In the genomic region with DNA sequence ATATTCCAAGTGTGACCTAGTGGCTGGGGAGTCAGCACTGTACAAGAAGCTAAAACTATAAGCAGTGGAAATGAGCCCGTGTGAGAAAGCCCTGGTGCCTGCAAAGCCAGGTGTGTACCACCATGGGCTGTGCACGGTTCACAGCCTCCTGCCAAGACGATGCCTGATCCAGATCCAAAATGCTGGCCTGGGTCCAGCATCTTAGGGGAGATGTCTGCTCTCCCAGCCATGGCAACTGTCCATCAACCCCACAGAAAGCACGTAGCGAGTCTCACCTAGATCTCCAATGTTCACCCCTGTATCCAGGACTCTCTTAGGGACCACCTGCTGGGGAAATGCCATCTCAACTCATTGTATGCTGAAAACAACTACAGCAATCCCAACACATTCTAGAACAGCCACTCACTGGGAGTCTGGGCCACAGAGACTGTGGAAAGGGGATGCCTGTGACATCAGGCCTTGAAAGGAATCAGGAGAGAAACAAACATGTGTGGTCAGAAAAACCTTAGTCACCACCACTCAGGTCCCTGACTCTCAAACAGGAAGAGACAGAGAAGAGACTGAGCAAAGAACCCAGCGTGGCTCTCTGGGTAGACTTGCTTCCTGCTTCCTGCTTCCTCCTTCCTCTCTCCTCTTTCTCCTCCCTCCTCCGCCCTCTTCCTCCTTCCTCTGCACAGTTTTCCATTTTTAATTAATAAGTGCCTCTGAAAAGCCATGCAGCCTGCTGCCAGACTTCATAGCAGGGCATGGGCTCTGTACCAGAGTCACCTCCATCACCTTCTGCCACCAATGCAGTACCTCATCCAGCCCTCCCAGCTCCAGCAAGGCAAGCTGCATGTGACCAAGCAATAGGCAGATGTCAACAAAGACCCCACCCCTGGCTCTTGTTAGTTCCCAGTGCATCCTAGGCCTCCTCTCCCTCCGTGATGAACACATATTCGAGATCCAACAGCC, we compare ENCODE assay signal across 21 mouse cellular contexts.
A peak's percentile ranks its signal among the peaks of the same experiment; 100 is the strongest.
DNase-seq lines count a peak whose midpoint lies in the region; ATAC-seq and TF ChIP-seq lines count a peak whose summit lies in the region.
"Had no signal": no experiment of that assay in that cellular context is flagged by ENCODE, and none has a peak within 500 bp of the region (broad histone marks: within the 10 kb centered on the region; RNA-seq: fewer than 3 reads in every experiment).

No protein-coding gene starts in this region.

- H3K4me1 ChIP-seq in midbrain, embryonic 10.5 days = peaks cover 60% of the 10 kb centered on the region
- peaks cover 11% of the 10 kb centered on the region for H3K4me1 ChIP-seq in midbrain, postnatal 0 days (ENCODE audit: insufficient read depth, low read length)
- no peaks in the 10 kb centered on the region for H3K4me1 ChIP-seq in liver, postnatal 0 days (ENCODE audit: insufficient read depth)
- H3K4me1 ChIP-seq in lung, adult 2 months (ENCODE audit: control insufficient read depth, insufficient read depth, low read length) = no peaks in the 10 kb centered on the region

- no peak for TF ChIP-seq EP300 in liver, postnatal 0 days (IDR thresholded peaks at IDR 0.05; ENCODE audit: low read depth)

- H3K9me3 ChIP-seq in midbrain, embryonic 10.5 days (replicated peaks) = no peaks in the 10 kb centered on the region
- H3K9me3 ChIP-seq in midbrain, postnatal 0 days (ENCODE audit: low read length) = no peaks in the 10 kb centered on the region
- H3K9me3 ChIP-seq in liver, postnatal 0 days (ENCODE audit: low read length) = no peaks in the 10 kb centered on the region
- H3K9me3 ChIP-seq: embryonic facial prominence, embryonic 12.5 days; heart, embryonic 15.5 days; limb, embryonic 13.5 days had no signal

- no peak overlapping the region for H3K9ac ChIP-seq in midbrain, postnatal 0 days (replicated peaks; ENCODE audit: low read length, poor library complexity, severe bottlenecking)
- H3K9ac ChIP-seq in liver, postnatal 0 days (replicated peaks) = no peak overlapping the region
- H3K9ac ChIP-seq: embryonic facial prominence, embryonic 12.5 days; heart, embryonic 15.5 days; limb, embryonic 13.5 days; liver, embryonic 14.5 days had no signal

- TF ChIP-seq POLR2A in lung, adult 2 months (IDR thresholded peaks at IDR 0.05; ENCODE audit: borderline replicate concordance, extremely low read depth, low read depth, low read length) = no peak

- no peak for TF ChIP-seq CTCF in midbrain, postnatal 0 days (IDR thresholded peaks at IDR 0.05)
- TF ChIP-seq CTCF in liver, postnatal 0 days (IDR thresholded peaks at IDR 0.05; ENCODE audit: low read depth) = no peak
- TF ChIP-seq CTCF in lung, adult 2 months (IDR thresholded peaks at IDR 0.05; ENCODE audit: insufficient read depth, low read length) = no peak

- 0 out of 2 replicates have a peak overlapping the region, but pooled peaks have one; percentile 13 for H3K27ac ChIP-seq in midbrain, embryonic 10.5 days (replicated peaks)
- no peak overlapping the region for H3K27ac ChIP-seq in midbrain, postnatal 0 days (ENCODE audit: low read depth, low read length)
- H3K27ac ChIP-seq in liver, postnatal 0 days (ENCODE audit: low read depth) = no peak overlapping the region
- H3K27ac ChIP-seq: embryonic facial prominence, embryonic 12.5 days; gastrocnemius, adult 2 months; heart, embryonic 15.5 days; layer of hippocampus, adult 2 months; limb, embryonic 13.5 days; liver, embryonic 14.5 days; stomach, postnatal 0 days had no signal

- H3K27me3 ChIP-seq in midbrain, embryonic 10.5 days (ENCODE audit: low read depth, poor library complexity, severe bottlenecking) = 0 out of 2 replicates have a peak, but pooled peaks cover 3% of the 10 kb centered on the region
- H3K27me3 ChIP-seq in midbrain, postnatal 0 days (ENCODE audit: insufficient read depth, low read length) = no peaks in the 10 kb centered on the region
- no peaks in the 10 kb centered on the region for H3K27me3 ChIP-seq in liver, postnatal 0 days (ENCODE audit: insufficient read depth, low read length)
- H3K27me3 ChIP-seq: embryonic facial prominence, embryonic 12.5 days; heart, embryonic 15.5 days; limb, embryonic 13.5 days; Patski had no signal

- H3K4me3 ChIP-seq in midbrain, embryonic 10.5 days = no peak overlapping the region
- no peak overlapping the region for H3K4me3 ChIP-seq in midbrain, postnatal 0 days (ENCODE audit: low read depth, low read length)
- H3K4me3 ChIP-seq in liver, postnatal 0 days (ENCODE audit: low read depth, low read length) = no peak overlapping the region
- no peak overlapping the region for H3K4me3 ChIP-seq in lung, adult 2 months (replicated peaks; ENCODE audit: extremely low read depth, low read depth, low read length)
- H3K4me3 ChIP-seq: embryonic facial prominence, embryonic 12.5 days; gastrocnemius, adult 2 months; heart, embryonic 15.5 days; layer of hippocampus, adult 2 months; limb, embryonic 13.5 days had no signal

- no peak for ATAC-seq in midbrain, postnatal 0 days (ENCODE audit: low FRiP score)
- peak; percentile 32 for ATAC-seq in activated CD4-positive, CD25-positive, alpha-beta regulatory T cell, adult 4 months
- ATAC-seq in liver, postnatal 0 days = no peak
- ATAC-seq: forebrain, embryonic 16.5 days; Patski had no signal

- 82% methylated on average over 9 of the region's 9 CpGs for WGBS in midbrain, embryonic 10.5 days
- WGBS in midbrain, postnatal 0 days = 75% methylated on average over 9 of the region's 9 CpGs
- WGBS in liver, postnatal 0 days (ENCODE audit: insufficient replicate concordance) = 69% methylated on average over 9 of the region's 9 CpGs
- WGBS in lung, adult 2 months = 77% methylated on average over 9 of the region's 9 CpGs

- no peak for DNase-seq in midbrain, embryonic 10.5 days (ENCODE audit: low spot score)
- DNase-seq in midbrain, postnatal 0 days (ENCODE audit: low spot score) = no peak
- peak; percentile 24 for DNase-seq in CD4-positive, CD25-positive, alpha-beta regulatory T cell, adult 2 months (ENCODE audit: low read depth, low spot score)
- DNase-seq in thymus, postnatal 14 days = peak; percentile 32
- DNase-seq in liver, postnatal 0 days = no peak
- no peak for DNase-seq in lung, adult 2 months
- DNase-seq: adrenal gland, postnatal 36 days; gastrocnemius, adult 2 months; heart, adult 18-20 months; kidney, postnatal 10 days; lung, postnatal 10 days; right cerebral cortex, postnatal 14 days had no signal

- H3K4me2 ChIP-seq in midbrain, postnatal 0 days (ENCODE audit: low read depth, low read length, poor library complexity, severe bottlenecking) = no peak overlapping the region
- H3K4me2 ChIP-seq in liver, postnatal 0 days (ENCODE audit: low read depth, low read length) = no peak overlapping the region
- H3K4me2 ChIP-seq: embryonic facial prominence, embryonic 12.5 days; heart, embryonic 15.5 days; limb, embryonic 13.5 days had no signal

- H3K36me3 ChIP-seq in midbrain, embryonic 10.5 days = no peaks in the 10 kb centered on the region
- no peaks in the 10 kb centered on the region for H3K36me3 ChIP-seq in midbrain, postnatal 0 days (ENCODE audit: insufficient read depth, low read length)
- no peaks in the 10 kb centered on the region for H3K36me3 ChIP-seq in liver, postnatal 0 days (replicated peaks; ENCODE audit: insufficient read depth, low read length)
- H3K36me3 ChIP-seq: embryonic facial prominence, embryonic 12.5 days; heart, embryonic 15.5 days; limb, embryonic 13.5 days had no signal

Comparison
In these comparisons a context has a peak if more than half of its experiments do, and no peak if none do; other contexts are left out.
1. DNase-seq: peak in CD4-positive, CD25-positive, alpha-beta regulatory T cell, adult 2 months (single experiment) and thymus, postnatal 14 days (single experiment); none in midbrain, embryonic 10.5 days (single experiment), midbrain, postnatal 0 days (single experiment), liver, postnatal 0 days (single experiment) and lung, adult 2 months (single experiment).